Mouse (Mus musculus) testis, adult 2 months (tissue): ENCODE data around the gene Rhox2h. TPM values are rescaled to one million over a fixed set of nuclear protein-coding genes. Genes with fewer than 3 reads are reported as not detected.
"Not testable (repeated sequence)": the region's sequence is repeated elsewhere in the genome, so short reads cannot be mapped to it uniquely, and the experiment has no call there.

Experiments
- H3K27ac ChIP-seq: fragments of 200-500 bp; 2 replicates; pipeline ENCODE4 v1.5.1; 2012; ENCODE audit warnings: low read depth, low read length; ENCODE audit not compliant: control insufficient read depth, insufficient read depth
- H3K27me3 ChIP-seq: fragments of 200-500 bp; 2 replicates; pipeline ENCODE4 v1.6.1; 2012; ENCODE audit warnings: mild to moderate bottlenecking, low read length, moderate library complexity; ENCODE audit not compliant: control insufficient read depth, insufficient read depth
- H3K36me3 ChIP-seq: fragments of 200-500 bp; 2 replicates; pipeline ENCODE4 v1.6.1; 2012; ENCODE audit warnings: mild to moderate bottlenecking, low read length; ENCODE audit not compliant: control insufficient read depth, insufficient read depth
- H3K4me1 ChIP-seq: fragments of 200-500 bp; 2 replicates; pipeline ENCODE4 v1.6.1; 2012; ENCODE audit warnings: low read length; ENCODE audit not compliant: control insufficient read depth, insufficient read depth
- H3K4me3 ChIP-seq: fragments of 200-500 bp; 2 replicates; pipeline ENCODE4 v1.5.1; 2012; ENCODE audit warnings: low read depth, mild to moderate bottlenecking, low read length, moderate library complexity, mixed read lengths; ENCODE audit not compliant: control insufficient read depth
- CTCF ChIP-seq: fragments of 200-500 bp; IDR thresholded peaks from 2 replicates; pipeline ENCODE4 v1.5.1; 2012; ENCODE audit warnings: low read depth, mild to moderate bottlenecking, inconsistent platforms, low read length, moderate library complexity; ENCODE audit not compliant: control insufficient read depth, insufficient read depth, insufficient replicate concordance
- POLR2A ChIP-seq: fragments of 200-500 bp; IDR thresholded peaks from 2 replicates; pipeline ENCODE4 v1.6.1; 2012; ENCODE audit warnings: low read depth, mild to moderate bottlenecking, inconsistent platforms, low read length, moderate library complexity; ENCODE audit not compliant: control insufficient read depth
- polyA plus RNA-seq: library from polyadenylated mRNA; depleted of rRNA; stranded (reverse); fragments of >200 nt; gene quantifications from 2 replicates; pipeline ENCODE4 v1.2.3, GENCODE M21; 2012; rRNA removed

Rhox2h gene
- polyA plus RNA-seq: not detected in 2 replicates

GRCm38 (mm10) chrX:37673177-37673576 is at the start of gene Rhox2h:
TSS of gene Rhox2h (minus strand) at chrX:37673277.
- not testable (repeated sequence) for H3K4me3 ChIP-seq, H3K27me3 ChIP-seq, H3K27ac ChIP-seq, H3K4me1 ChIP-seq, H3K36me3 ChIP-seq

- Histone ChIP-seq H3K4me1 (no peaks in the 10 kb centered on the region), H3K27ac (no peak overlapping the region), H3K36me3 (no peaks in the 10 kb centered on the region), H3K27me3 (no peaks in the 10 kb centered on the region), H3K4me3 (no peak overlapping the region)
- TF ChIP-seq POLR2A (no peak), CTCF (no peak)
Observed at GRCm38 (mm10) chrX:37701821-37702387, 28.8 kb upstream of the Rhox2h start.

- Histone ChIP-seq H3K27ac (no peak overlapping the region), H3K36me3 (no peaks in the 10 kb centered on the region), H3K4me3 (no peak overlapping the region), H3K4me1 (no peaks in the 10 kb centered on the region), H3K27me3 (no peaks in the 10 kb centered on the region)
- TF ChIP-seq CTCF (no peak), POLR2A (no peak)
Observed at GRCm38 (mm10) chrX:37692261-37692660, 19.2 kb upstream of the Rhox2h start.

- no peaks in the 10 kb centered on the region for H3K4me1 ChIP-seq
- no peaks in the 10 kb centered on the region for H3K27me3 ChIP-seq
- H3K27ac ChIP-seq: peak overlapping the region; percentile 43; the same call in 1 of the 2 replicates
- H3K4me3 ChIP-seq: peak overlapping the region; percentile 68
- no peaks in the 10 kb centered on the region for H3K36me3 ChIP-seq
- TF ChIP-seq POLR2A (no peak), CTCF (no peak)
Observed at GRCm38 (mm10) chrX:37683031-37683715, 10.1 kb upstream of the Rhox2h start.

GRCm38 (mm10) chrX:37668664-37669063 is 4.4 kb downstream of the Rhox2h start, which contains the start of gene Rhox3h:
TSS of gene Rhox3h (minus strand) at chrX:37668764.
- H3K27me3 ChIP-seq, H3K27ac ChIP-seq, H3K36me3 ChIP-seq, H3K4me3 ChIP-seq, H3K4me1 ChIP-seq: not testable (repeated sequence)

GRCm38 (mm10) chrX:37651227-37651626 is 21.9 kb downstream of the Rhox2h start, which contains the start of gene Rhox4g:
TSS of gene Rhox4g (minus strand) at chrX:37651327.
- not testable (repeated sequence) for H3K4me3 ChIP-seq, H3K27me3 ChIP-seq, H3K27ac ChIP-seq, H3K4me1 ChIP-seq, H3K36me3 ChIP-seq

- peak within 1 kb of the TSS; percentile 17; the same call in 1 of the 2 replicates for H3K4me3 ChIP-seq
- H3K4me1 ChIP-seq, H3K36me3 ChIP-seq, H3K27me3 ChIP-seq, H3K27ac ChIP-seq: not testable (repeated sequence)
Observed at GRCm38 (mm10) chrX:37643370-37643769, 29.7 kb downstream of the Rhox2h start, which contains the start of gene Rhox2g. TSS of gene Rhox2g (minus strand) at chrX:37643470.

- not testable (repeated sequence) for H3K36me3 ChIP-seq
Observed at GRCm38 (mm10) chrX:37628512-37628911, 44.6 kb downstream of the Rhox2h start, which contains the start of gene Rhox3g. TSS of gene Rhox3g (minus strand) at chrX:37628612.

More at GRCm38 (mm10) chrX:37628512-37628911, 44.6 kb downstream of the Rhox2h start, which contains the start of gene Rhox3g:
- H3K27me3 ChIP-seq, H3K4me1 ChIP-seq, H3K27ac ChIP-seq, H3K4me3 ChIP-seq: not testable (repeated sequence)

Other genes with a start within 250 kb of the Rhox2h start
- gene Rhox4b, start 240.8 kb downstream of the Rhox2h start, polyA plus RNA-seq: not detected in 2 replicates
- gene Rhox2c, start 219.6 kb downstream of the Rhox2h start, polyA plus RNA-seq: 0.21 TPM in 1 of 2 replicates, not detected in the other
- gene Rhox3c, start 214.7 kb downstream of the Rhox2h start, polyA plus RNA-seq: 0.21 and 0.25 TPM in 2 replicates
- not detected in 2 replicates for gene Rhox4c, start 192.9 kb downstream of the Rhox2h start, polyA plus RNA-seq
- 0.17 TPM in 1 of 2 replicates, not detected in the other for gene Rhox2d, start 179.8 kb downstream of the Rhox2h start, polyA plus RNA-seq
- 0.19 TPM in 1 of 2 replicates, not detected in the other for gene Rhox4d, start 158.9 kb downstream of the Rhox2h start, polyA plus RNA-seq
- gene Rhox2e, start 142.8 kb downstream of the Rhox2h start, polyA plus RNA-seq: 0.19 and 0.31 TPM in 2 replicates
- gene Rhox3e, start 131.3 kb downstream of the Rhox2h start, polyA plus RNA-seq: not detected in 2 replicates
- not detected in 2 replicates for gene Rhox4e, start 115.9 kb downstream of the Rhox2h start, polyA plus RNA-seq
- not detected in 2 replicates for gene Rhox2f, start 101.9 kb downstream of the Rhox2h start, polyA plus RNA-seq
- 0.23 and 0.32 TPM in 2 replicates for gene Rhox3f, start 92.3 kb downstream of the Rhox2h start, polyA plus RNA-seq
- not detected in 2 replicates for gene Rhox4f, start 65.6 kb downstream of the Rhox2h start, polyA plus RNA-seq
- 0.13 TPM in 1 of 2 replicates, not detected in the other for gene Rhox3g, start 44.7 kb downstream of the Rhox2h start, polyA plus RNA-seq
- gene Rhox2g, start 29.8 kb downstream of the Rhox2h start, polyA plus RNA-seq: not detected in 2 replicates
- not detected in 2 replicates for gene Rhox4g, start 21.9 kb downstream of the Rhox2h start, polyA plus RNA-seq
- 0.29 and 0.47 TPM in 2 replicates for gene Rhox3h, start 4.5 kb downstream of the Rhox2h start, polyA plus RNA-seq
- 9.3 and 15.5 TPM in 2 replicates for gene Rhox5, start 131.6 kb upstream of the Rhox2h start, polyA plus RNA-seq
- not detected in 2 replicates for gene Rhox6, start 153.6 kb upstream of the Rhox2h start, polyA plus RNA-seq
- gene Rhox7a, start 158.4 kb upstream of the Rhox2h start, polyA plus RNA-seq: not detected in 2 replicates
- gene Rhox8, start 205.7 kb upstream of the Rhox2h start, polyA plus RNA-seq: 6.1 and 10.7 TPM in 2 replicates
- gene Rhox7b, start 224.0 kb upstream of the Rhox2h start, polyA plus RNA-seq: 0.16 and 0.34 TPM in 2 replicates
- gene Rhox9, start 228.5 kb upstream of the Rhox2h start, polyA plus RNA-seq: not detected in 2 replicates